Mouse (Mus musculus) limb, embryonic 11.5 days (tissue): ENCODE data around the gene D1Ertd622e. TPM values are rescaled to one million over a fixed set of nuclear protein-coding genes. Genes with fewer than 3 reads are reported as not detected.

Source experiments
- ATAC-seq: fragments of 200-750 bp; cut with Nextera tagmentation; 2 replicates; pipeline ENCODE4 v1.8.0; 2017; ENCODE audit warnings: low read depth; ENCODE audit not compliant: insufficient number of reproducible peaks, low FRiP score, low TSS enrichment
- DNase-seq: peaks from one replicate; pipeline ENCODE4 v3.0.0-alpha.2; 2015; ENCODE audit warnings: low spot score
- H3K27ac ChIP-seq: fragments of 300-500 bp; sonication (generic); replicated peaks from 2 replicates; pipeline ENCODE4 v1.5.1; 2014; ENCODE audit warnings: low read depth, mild to moderate bottlenecking, low read length
- H3K27me3 ChIP-seq: fragments of 300-500 bp; sonication (generic); 2 replicates; pipeline ENCODE4 v1.6.1; 2014; ENCODE audit warnings: mild to moderate bottlenecking, low read length, mixed read lengths; ENCODE audit not compliant: control insufficient read depth, insufficient read depth
- H3K36me3 ChIP-seq: fragments of 300-500 bp; sonication (generic); 2 replicates; pipeline ENCODE4 v1.6.1; 2014; ENCODE audit warnings: mild to moderate bottlenecking, low read length, moderate library complexity, mixed read lengths; ENCODE audit not compliant: control insufficient read depth, insufficient read depth
- H3K4me1 ChIP-seq: fragments of 300-500 bp; sonication (generic); 2 replicates; pipeline ENCODE4 v1.6.1; 2014; ENCODE audit warnings: low read length, mixed read lengths; ENCODE audit not compliant: control insufficient read depth, insufficient read depth
- H3K4me2 ChIP-seq: fragments of 300-500 bp; sonication (generic); 2 replicates; pipeline ENCODE4 v1.6.1; 2014; ENCODE audit warnings: low read depth, mild to moderate bottlenecking, moderate library complexity; ENCODE audit not compliant: severe bottlenecking
- H3K4me3 ChIP-seq: fragments of 300-500 bp; sonication (generic); 2 replicates; pipeline ENCODE4 v1.5.1; 2014; ENCODE audit warnings: low read depth, low read length
- H3K9ac ChIP-seq: fragments of 300-500 bp; sonication (generic); 2 replicates; pipeline ENCODE4 v1.6.1; 2014; ENCODE audit warnings: mild to moderate bottlenecking, low read length
- H3K9me3 ChIP-seq: fragments of 300-500 bp; sonication (generic); 2 replicates; pipeline ENCODE4 v1.6.1; 2016; ENCODE audit warnings: low read length; ENCODE audit not compliant: control insufficient read depth
- WGBS: fragments of 180-500 bp; shearing (Covaris S2); extraction: QIAGEN DNeasy Blood & Tissue Kit; methylation state at CpG from one replicate; pipeline ENCODE4 v1.1.7; 2014; 5-methylcytosine and 5-hydroxymethylcytosine counted together
- polyA plus RNA-seq: library from polyadenylated mRNA; unstranded; fragments of >200 nt; fragmentation: Nextera tagmentation; extraction: Ambion mirVana; gene quantifications from 2 replicates; pipeline ENCODE4 v1.2.1, GENCODE M21; 2014

D1Ertd622e gene
- polyA plus RNA-seq, 1 experiment from 2014 or later: 14.9 TPM

DNA sequence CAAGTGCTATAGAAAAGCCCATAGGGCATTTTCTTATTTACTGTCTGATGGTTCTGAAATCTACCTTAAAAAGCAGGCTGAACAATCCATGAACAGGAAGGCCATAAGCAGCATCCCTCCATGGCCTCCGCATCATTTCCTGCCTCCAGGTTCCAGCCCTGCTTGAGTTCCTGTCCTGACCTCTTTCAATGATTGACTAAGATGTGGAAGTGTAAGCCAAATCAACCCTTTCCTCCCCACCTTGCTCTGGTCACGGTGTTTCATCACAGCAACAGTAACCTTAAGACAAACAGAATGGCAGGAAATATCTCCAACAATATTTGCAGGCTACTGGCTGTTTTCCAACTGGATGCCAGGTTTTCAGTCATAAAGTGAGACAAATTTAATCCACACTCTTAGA is 4.7 kb downstream of the D1Ertd622e start:
- H3K27ac ChIP-seq: no peak overlapping the region
- no peak for ATAC-seq
- H3K9me3 ChIP-seq: no peaks in the 10 kb centered on the region
- H3K36me3 ChIP-seq: no peaks in the 10 kb centered on the region
- no peak overlapping the region for H3K9ac ChIP-seq
- no peak for DNase-seq
- H3K27me3 ChIP-seq: no peaks in the 10 kb centered on the region
- H3K4me2 ChIP-seq: no peak overlapping the region
- H3K4me1 ChIP-seq: no peaks in the 10 kb centered on the region
- no peak overlapping the region for H3K4me3 ChIP-seq
- WGBS: 65% methylated on average over 2 of the region's 2 CpGs

DNA sequence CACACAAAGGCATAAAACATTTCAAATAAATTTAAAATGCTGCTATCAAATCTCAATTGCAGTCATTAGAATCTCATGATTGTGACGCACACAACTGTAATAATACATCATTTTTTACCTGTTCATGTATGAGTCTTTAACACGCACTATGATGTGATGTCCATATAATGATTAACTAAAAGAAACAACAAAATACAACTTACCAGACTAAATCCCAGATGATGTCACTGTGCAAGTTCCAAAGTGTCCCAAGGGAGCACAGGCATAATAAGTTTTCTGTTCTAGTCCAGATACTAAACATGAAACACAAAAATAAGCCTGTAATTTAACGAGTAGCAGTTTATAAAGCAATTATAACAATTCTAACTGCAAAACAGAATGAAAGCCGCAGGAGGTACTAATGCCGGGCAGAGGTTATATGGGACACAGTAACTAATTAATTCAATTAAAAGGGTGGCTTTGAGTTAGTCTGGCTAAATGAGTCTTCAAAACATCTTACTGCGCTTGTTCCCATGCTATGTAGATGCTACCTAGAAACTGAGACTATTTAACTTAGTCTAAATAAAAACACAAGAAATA is 7.4 kb downstream of the D1Ertd622e start:
- no peaks in the 10 kb centered on the region for H3K27me3 ChIP-seq
- 63% methylated on average over 6 of the region's 6 CpGs for WGBS
- H3K9ac ChIP-seq: no peak overlapping the region
- no peaks in the 10 kb centered on the region for H3K36me3 ChIP-seq
- DNase-seq (no peak), ATAC-seq (no peak)
- no peaks in the 10 kb centered on the region for H3K4me1 ChIP-seq
- no peak overlapping the region for H3K4me2 ChIP-seq
- H3K9me3 ChIP-seq: no peaks in the 10 kb centered on the region
- no peak overlapping the region for H3K27ac ChIP-seq
- no peak overlapping the region for H3K4me3 ChIP-seq

DNA sequence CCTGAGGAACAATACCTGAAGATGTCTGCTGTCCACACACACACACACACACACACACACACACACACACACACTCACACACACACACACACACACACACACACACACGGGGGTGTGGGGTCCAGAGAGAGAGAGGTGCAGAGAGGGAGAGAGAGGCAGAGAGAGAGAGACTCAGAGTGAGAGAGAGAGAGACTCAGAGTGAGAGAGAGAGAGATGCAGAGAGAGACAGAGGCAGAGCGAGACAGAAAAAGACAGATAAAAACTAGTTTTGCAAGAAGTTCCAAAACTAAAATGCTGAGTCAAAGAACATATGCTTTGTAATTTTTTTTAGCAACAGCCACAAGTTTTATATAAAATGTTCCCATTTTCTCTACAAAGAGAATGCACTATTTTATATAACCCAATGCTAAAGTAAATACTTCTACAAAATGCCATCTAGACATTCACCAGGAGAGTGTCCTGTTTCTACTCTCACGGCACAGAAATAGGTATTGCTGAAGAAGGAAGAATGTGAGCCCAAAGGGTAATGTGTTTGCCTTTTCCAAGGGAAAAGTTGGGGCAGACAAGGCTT is 11.2 kb downstream of the D1Ertd622e start:
- ATAC-seq (no peak), DNase-seq (no peak)
- Histone ChIP-seq H3K27ac (no peak overlapping the region), H3K4me1 (no peaks in the 10 kb centered on the region), H3K27me3 (no peaks in the 10 kb centered on the region), H3K9ac (no peak overlapping the region), H3K9me3 (no peaks in the 10 kb centered on the region), H3K4me2 (no peak overlapping the region), H3K4me3 (no peak overlapping the region), H3K36me3 (no peaks in the 10 kb centered on the region)
- WGBS: 70% methylated on average over 3 of the region's 3 CpGs

DNA sequence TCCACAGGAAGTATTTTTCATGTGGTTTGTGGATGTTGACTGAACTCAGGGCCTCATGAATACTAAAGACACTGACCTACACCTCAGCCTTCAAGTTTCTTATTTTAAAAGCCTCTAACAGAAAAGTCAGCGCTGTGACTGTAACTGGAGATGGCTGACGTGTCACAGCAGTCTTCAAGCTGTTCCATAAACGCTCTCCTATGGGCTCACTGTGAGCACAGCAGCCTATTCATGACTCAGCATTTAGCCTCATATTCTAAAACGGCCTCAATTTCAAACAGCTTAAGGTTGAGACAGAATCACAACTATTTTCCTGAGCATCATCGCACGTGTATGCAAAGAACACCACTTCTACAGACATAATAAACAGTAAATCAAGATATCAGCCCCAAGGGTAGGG is 11.8 kb downstream of the D1Ertd622e start:
- WGBS: 67% methylated on average over 6 of the region's 6 CpGs
- no peaks in the 10 kb centered on the region for H3K4me1 ChIP-seq
- no peaks in the 10 kb centered on the region for H3K27me3 ChIP-seq
- H3K27ac ChIP-seq: no peak overlapping the region
- no peak overlapping the region for H3K4me3 ChIP-seq
- DNase-seq: no peak
- H3K9me3 ChIP-seq: no peaks in the 10 kb centered on the region
- no peak overlapping the region for H3K9ac ChIP-seq
- no peak for ATAC-seq
- no peak overlapping the region for H3K4me2 ChIP-seq
- H3K36me3 ChIP-seq: no peaks in the 10 kb centered on the region

DNA sequence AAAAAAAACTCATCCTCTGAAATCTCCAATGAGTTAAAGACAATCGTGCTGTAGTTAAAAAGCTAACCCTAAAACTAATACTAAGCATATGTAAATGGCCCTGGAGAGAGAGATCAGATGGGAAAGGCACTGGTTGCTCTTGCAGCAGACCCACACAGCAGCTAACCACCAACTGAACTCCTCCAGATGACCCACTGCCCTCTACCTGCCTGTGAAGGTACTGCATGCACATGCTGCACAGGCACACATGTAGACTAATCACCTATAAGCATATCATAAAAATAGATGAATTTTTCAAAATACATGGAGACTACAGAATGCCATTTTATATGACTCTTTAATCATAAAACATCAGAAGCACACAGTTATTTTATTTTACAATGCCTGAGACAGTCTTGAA is 14.8 kb downstream of the D1Ertd622e start:
- ATAC-seq (no peak), DNase-seq (no peak)
- H3K4me3 ChIP-seq: no peak overlapping the region
- no peak overlapping the region for H3K27ac ChIP-seq
- H3K36me3 ChIP-seq: no peaks in the 10 kb centered on the region
- no peaks in the 10 kb centered on the region for H3K27me3 ChIP-seq
- H3K4me1 ChIP-seq: no peaks in the 10 kb centered on the region
- H3K9me3 ChIP-seq: no peaks in the 10 kb centered on the region
- 92% methylated on average over 1 of the region's 1 CpGs for WGBS
- H3K4me2 ChIP-seq: no peak overlapping the region
- H3K9ac ChIP-seq: no peak overlapping the region

DNA sequence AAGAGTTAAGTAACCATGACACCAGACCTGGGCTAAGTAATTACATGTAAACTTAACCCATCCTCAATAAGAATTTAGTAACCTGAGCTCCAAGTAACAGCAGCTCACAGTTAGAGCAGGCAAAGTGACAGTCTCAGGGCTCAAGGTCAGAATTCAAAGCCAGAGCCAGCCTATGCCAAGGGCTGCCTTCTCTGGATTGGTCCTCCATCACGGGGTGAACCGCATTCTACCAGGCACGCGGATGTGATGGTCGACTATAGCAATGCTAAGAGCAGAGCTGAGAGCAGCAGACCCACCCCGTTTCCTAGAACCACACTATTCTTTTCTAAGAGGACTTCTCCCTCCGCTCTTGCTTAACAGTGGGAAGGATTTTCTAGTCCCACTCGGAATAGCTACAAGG is 27.8 kb downstream of the D1Ertd622e start:
- Histone ChIP-seq H3K4me1 (no peaks in the 10 kb centered on the region), H3K36me3 (no peaks in the 10 kb centered on the region), H3K4me3 (no peak overlapping the region), H3K4me2 (no peak overlapping the region), H3K27ac (no peak overlapping the region), H3K9me3 (no peaks in the 10 kb centered on the region), H3K9ac (no peak overlapping the region), H3K27me3 (no peaks in the 10 kb centered on the region)
- DNase-seq (no peak), ATAC-seq (no peak)
- 88% methylated on average over 8 of the region's 8 CpGs for WGBS

DNA sequence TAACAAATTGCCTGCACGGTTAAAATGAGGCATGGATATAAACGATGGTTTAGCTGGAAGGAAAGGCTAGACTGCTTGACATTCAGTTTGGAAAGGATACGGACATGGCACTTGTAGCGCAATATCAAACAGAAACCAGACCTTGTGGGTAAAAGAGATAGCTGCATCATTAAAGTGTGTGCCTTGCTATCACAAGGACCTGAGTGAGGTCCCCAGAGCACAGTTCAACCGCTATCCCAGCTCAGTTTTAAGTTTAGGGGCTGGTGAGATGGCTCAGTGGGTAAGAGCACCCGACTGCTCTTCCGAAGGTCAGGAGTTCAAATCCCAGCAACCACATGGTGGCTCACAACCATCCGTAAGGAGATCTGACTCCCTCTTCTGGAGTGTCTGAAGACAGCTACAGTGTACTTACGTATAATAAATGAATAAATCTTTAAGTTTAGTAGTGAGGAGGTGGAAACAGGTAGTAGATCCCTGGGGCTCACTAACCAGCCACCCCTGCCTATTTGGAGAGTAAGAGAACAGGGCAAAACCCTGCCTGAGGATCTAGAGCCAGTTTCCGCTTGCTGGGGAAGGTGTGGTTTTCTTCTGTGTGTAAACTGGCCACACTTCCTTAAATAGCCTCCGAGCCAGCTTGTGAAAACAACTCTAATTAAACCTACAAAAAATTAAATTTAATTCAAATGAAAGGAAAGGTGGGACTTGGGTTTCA is 29.2 kb downstream of the D1Ertd622e start:
- H3K4me1 ChIP-seq: no peaks in the 10 kb centered on the region
- H3K4me3 ChIP-seq: no peak overlapping the region
- no peaks in the 10 kb centered on the region for H3K9me3 ChIP-seq
- H3K27ac ChIP-seq: no peak overlapping the region
- H3K36me3 ChIP-seq: no peaks in the 10 kb centered on the region
- no peak for ATAC-seq
- H3K4me2 ChIP-seq: no peak overlapping the region
- no peaks in the 10 kb centered on the region for H3K27me3 ChIP-seq
- 89% methylated on average over 10 of the region's 11 CpGs for WGBS
- no peak overlapping the region for H3K9ac ChIP-seq
- DNase-seq: no peak

DNA sequence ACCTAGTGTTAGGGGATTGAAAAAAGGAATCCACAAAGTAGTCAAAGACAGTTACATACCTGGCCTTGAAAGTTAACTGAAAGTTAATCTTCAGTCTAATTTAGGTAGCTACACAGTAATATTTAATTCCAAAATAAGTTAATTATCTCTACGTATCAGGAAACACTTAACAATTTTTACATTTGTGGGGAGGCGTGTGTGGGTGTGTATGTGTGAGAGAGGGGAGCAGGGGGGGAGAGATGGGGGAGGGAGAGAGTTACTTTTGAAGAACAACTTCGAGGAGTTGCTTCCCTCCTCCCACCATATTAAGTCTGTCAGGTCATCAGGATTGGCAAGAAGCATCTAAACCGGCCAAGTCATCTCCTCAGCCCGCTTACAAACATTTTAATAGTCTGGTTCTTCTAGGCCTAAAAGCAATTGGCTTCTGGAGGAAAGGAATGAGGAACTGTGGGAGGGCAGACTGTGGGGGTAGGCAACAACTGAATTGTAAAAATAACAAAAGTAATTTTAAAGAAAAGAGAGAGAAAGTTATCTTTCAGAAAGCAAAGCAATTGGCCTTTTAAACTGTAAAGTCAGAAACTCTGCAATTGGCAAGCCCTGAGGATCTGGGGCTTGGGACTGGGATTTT is 29.9 kb downstream of the D1Ertd622e start:
- H3K27ac ChIP-seq: no peak overlapping the region
- H3K9ac ChIP-seq: no peak overlapping the region
- WGBS: 74% methylated on average over 5 of the region's 5 CpGs
- no peaks in the 10 kb centered on the region for H3K27me3 ChIP-seq
- H3K4me3 ChIP-seq: no peak overlapping the region
- H3K4me2 ChIP-seq: no peak overlapping the region
- no peaks in the 10 kb centered on the region for H3K4me1 ChIP-seq
- no peaks in the 10 kb centered on the region for H3K9me3 ChIP-seq
- ATAC-seq (no peak), DNase-seq (no peak)
- H3K36me3 ChIP-seq: no peaks in the 10 kb centered on the region
